Mouse (Mus musculus): ENCODE results near the gene Tmem243. TPM values are rescaled to one million over a fixed set of nuclear protein-coding genes. Genes with fewer than 3 reads are reported as not detected.

The Tmem243 gene
- polyA plus RNA-seq, 1 experiment from 2014 or later: 31.2 TPM

GRCm38 (mm10) chr5:9069599-9070209 lies 30.8 kb upstream of the Tmem243 start:
- Histone ChIP-seq H3K4me2 (no peak overlapping the region), H3K27ac (ENCODE audit: low read depth) (no peak overlapping the region), H3K4me3 (ENCODE audit: low read depth, low read length) (no peak overlapping the region), H3K4me1 (ENCODE audit: insufficient read depth) (no peaks in the 10 kb centered on the region), H3K9me3 (ENCODE audit: low read depth, low read length) (no peaks in the 10 kb centered on the region), H3K9ac (no peak overlapping the region), H3K36me3 (ENCODE audit: insufficient read depth) (no peaks in the 10 kb centered on the region), H3K27me3 (ENCODE audit: insufficient read depth, low read length) (no peaks in the 10 kb centered on the region)
- DNase-seq (no peak), ATAC-seq (ENCODE audit: insufficient read depth) (no peak)
- 31% methylated on average over 6 of the region's 6 CpGs for WGBS
- no peak for TF ChIP-seq CTCF (IDR thresholded peaks at IDR 0.05; ENCODE audit: low read depth)

GRCm38 (mm10) chr5:9071360-9071759 lies 29.1 kb upstream of the Tmem243 start:
- 88% methylated on average over 3 of the region's 3 CpGs for WGBS
- H3K27me3 ChIP-seq (ENCODE audit: insufficient read depth, low read length): no peaks in the 10 kb centered on the region

GRCm38 (mm10) chr5:9073177-9073854 lies 27.2 kb upstream of the Tmem243 start:
- 58% methylated on average over 5 of the region's 5 CpGs for WGBS
- no peak for ATAC-seq (ENCODE audit: insufficient read depth)
- peak; percentile 18 for DNase-seq

More at GRCm38 (mm10) chr5:9071360-9071759, 29.1 kb upstream of the Tmem243 start:
- Histone ChIP-seq H3K9ac (no peak overlapping the region), H3K36me3 (ENCODE audit: insufficient read depth) (no peaks in the 10 kb centered on the region), H3K4me2 (no peak overlapping the region), H3K4me1 (ENCODE audit: insufficient read depth) (no peaks in the 10 kb centered on the region), H3K9me3 (ENCODE audit: low read depth, low read length) (no peaks in the 10 kb centered on the region), H3K27ac (ENCODE audit: low read depth) (no peak overlapping the region), H3K4me3 (ENCODE audit: low read depth, low read length) (no peak overlapping the region)
- TF ChIP-seq CTCF (IDR thresholded peaks at IDR 0.05; ENCODE audit: low read depth): no peak
- DNase-seq: no peak
- ATAC-seq (ENCODE audit: insufficient read depth): no peak

GRCm38 (mm10) chr5:9079773-9080501 lies 20.5 kb upstream of the Tmem243 start:
- no peak overlapping the region for H3K27ac ChIP-seq (ENCODE audit: low read depth)
- TF ChIP-seq CTCF (IDR thresholded peaks at IDR 0.05; ENCODE audit: low read depth): no peak
- ATAC-seq (ENCODE audit: insufficient read depth) (no peak), DNase-seq (no peak)
- H3K36me3 ChIP-seq (ENCODE audit: insufficient read depth): no peaks in the 10 kb centered on the region
- H3K4me2 ChIP-seq: no peak overlapping the region
- H3K4me1 ChIP-seq (ENCODE audit: insufficient read depth): no peaks in the 10 kb centered on the region
- H3K27me3 ChIP-seq (ENCODE audit: insufficient read depth, low read length): no peaks in the 10 kb centered on the region
- H3K4me3 ChIP-seq (ENCODE audit: low read depth, low read length): no peak overlapping the region
- H3K9ac ChIP-seq: no peak overlapping the region
- H3K9me3 ChIP-seq (ENCODE audit: low read depth, low read length): no peaks in the 10 kb centered on the region; the same call in 1 of the 2 replicates

More at GRCm38 (mm10) chr5:9073177-9073854, 27.2 kb upstream of the Tmem243 start:
- Histone ChIP-seq H3K4me1 (ENCODE audit: insufficient read depth) (no peaks in the 10 kb centered on the region), H3K36me3 (ENCODE audit: insufficient read depth) (no peaks in the 10 kb centered on the region), H3K9ac (no peak overlapping the region), H3K4me2 (no peak overlapping the region), H3K9me3 (ENCODE audit: low read depth, low read length) (no peaks in the 10 kb centered on the region), H3K27me3 (ENCODE audit: insufficient read depth, low read length) (no peaks in the 10 kb centered on the region), H3K27ac (ENCODE audit: low read depth) (no peak overlapping the region), H3K4me3 (ENCODE audit: low read depth, low read length) (no peak overlapping the region)
- TF ChIP-seq CTCF (IDR thresholded peaks at IDR 0.05; ENCODE audit: low read depth): peak; percentile 45; the same call in 1 of the 2 replicates

- H3K9ac ChIP-seq: no peak overlapping the region
- no peaks in the 10 kb centered on the region for H3K27me3 ChIP-seq (ENCODE audit: insufficient read depth, low read length)
- ATAC-seq (ENCODE audit: insufficient read depth) (no peak), DNase-seq (no peak)
- no peaks in the 10 kb centered on the region for H3K9me3 ChIP-seq (ENCODE audit: low read depth, low read length)
- no peaks in the 10 kb centered on the region for H3K4me1 ChIP-seq (ENCODE audit: insufficient read depth)
- no peak for TF ChIP-seq CTCF (IDR thresholded peaks at IDR 0.05; ENCODE audit: low read depth)
- H3K4me2 ChIP-seq: no peak overlapping the region
- H3K36me3 ChIP-seq (ENCODE audit: insufficient read depth): no peaks in the 10 kb centered on the region
- no peak overlapping the region for H3K27ac ChIP-seq (ENCODE audit: low read depth)
- 61% methylated on average over 3 of the region's 3 CpGs for WGBS
- no peak overlapping the region for H3K4me3 ChIP-seq (ENCODE audit: low read depth, low read length)
These were observed 13.3 kb upstream of the Tmem243 start for GRCm38 (mm10) chr5:9086924-9087719.

GRCm38 (mm10) chr5:9090493-9091106 lies 9.9 kb upstream of the Tmem243 start:
- H3K4me1 ChIP-seq (ENCODE audit: insufficient read depth): no peaks in the 10 kb centered on the region
- whole genome bisulfite sequencing: 70% methylated on average over 6 of the region's 6 CpGs
- ATAC-seq (ENCODE audit: insufficient read depth) (no peak), DNase-seq (no peak)
- no peaks in the 10 kb centered on the region for H3K9me3 ChIP-seq (ENCODE audit: low read depth, low read length)
- H3K27ac ChIP-seq (ENCODE audit: low read depth): no peak overlapping the region
- no peaks in the 10 kb centered on the region for H3K36me3 ChIP-seq (ENCODE audit: insufficient read depth)
- no peak overlapping the region for H3K9ac ChIP-seq
- no peak overlapping the region for H3K4me3 ChIP-seq (ENCODE audit: low read depth, low read length)
- no peak overlapping the region for H3K4me2 ChIP-seq
- no peak for TF ChIP-seq CTCF (IDR thresholded peaks at IDR 0.05; ENCODE audit: low read depth)
- no peaks in the 10 kb centered on the region for H3K27me3 ChIP-seq (ENCODE audit: insufficient read depth, low read length)

All from lung, embryonic 14.5 days (tissue).